Mouse (Mus musculus): ENCODE measurements around the gene Aig1.

The Aig1 gene

GRCm38 (mm10) chr10:13690773-13691172 is 178.0 kb downstream of the Aig1 start:
- DNase-seq = no peak

- DNase-seq = no peak
Measured at GRCm38 (mm10) chr10:13689841-13690590, 178.8 kb downstream of the Aig1 start.

DNA sequence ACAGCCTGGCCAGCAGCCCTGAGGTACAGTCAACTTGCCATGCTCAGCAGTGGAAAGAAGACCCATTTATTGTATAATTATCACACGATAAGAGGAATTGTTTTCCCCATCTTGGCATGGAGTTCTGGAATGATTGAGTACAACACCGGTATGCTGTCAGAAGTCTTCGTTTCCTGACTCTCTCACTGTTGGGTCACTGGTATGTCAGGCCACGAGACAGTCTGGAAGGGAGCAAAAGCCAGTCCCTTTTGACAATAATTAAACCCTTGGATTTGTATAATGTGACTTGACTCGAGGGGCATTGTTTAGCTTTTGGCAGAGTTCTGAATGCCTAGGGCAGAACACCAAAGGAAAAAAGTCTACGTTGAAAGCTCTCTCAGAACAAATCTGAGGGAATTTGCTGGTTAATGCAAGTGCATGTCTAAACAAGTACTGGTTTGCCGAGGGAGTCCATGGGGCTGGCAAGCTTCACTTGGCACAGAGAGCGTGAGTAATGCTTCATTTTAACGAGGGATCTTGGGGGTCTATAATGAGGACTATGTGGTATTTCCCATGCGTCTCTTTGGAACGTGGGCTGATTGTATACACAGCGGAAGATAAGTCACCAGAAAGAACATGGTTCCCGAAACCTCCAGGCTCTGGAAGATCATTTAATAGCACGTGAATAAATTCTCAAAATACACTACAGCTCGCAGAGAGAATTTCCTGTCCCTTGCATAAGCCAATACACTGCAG is 180.2 kb downstream of the Aig1 start:
- peak; percentile 32 to 55 for DNase-seq

- no peak for DNase-seq
Measured at GRCm38 (mm10) chr10:13687182-13687810, 181.5 kb downstream of the Aig1 start.

DNA sequence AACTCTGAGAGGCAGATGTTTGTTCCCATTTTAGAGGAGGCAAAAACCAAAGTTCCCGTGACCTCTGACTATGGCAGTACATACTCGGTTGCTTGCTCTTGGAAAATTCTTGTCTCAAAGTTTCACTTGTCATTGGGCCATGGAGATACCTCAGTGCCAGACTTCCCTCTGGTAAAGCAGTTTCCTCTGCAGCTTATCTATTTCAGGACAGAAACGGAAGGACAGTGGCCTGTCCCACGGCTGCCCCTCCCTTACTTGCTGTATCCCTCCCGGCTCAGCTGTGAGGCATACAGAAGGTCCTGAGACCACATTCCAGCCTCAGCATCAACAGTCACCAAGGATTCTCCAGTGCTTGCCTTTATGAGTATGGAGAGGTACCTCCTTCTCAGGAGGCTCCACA is 182.7 kb downstream of the Aig1 start:
- DNase-seq = peak; percentile 36 to 62

- DNase-seq = no peak
Measured at GRCm38 (mm10) chr10:13685366-13685765, 183.4 kb downstream of the Aig1 start.

DNA sequence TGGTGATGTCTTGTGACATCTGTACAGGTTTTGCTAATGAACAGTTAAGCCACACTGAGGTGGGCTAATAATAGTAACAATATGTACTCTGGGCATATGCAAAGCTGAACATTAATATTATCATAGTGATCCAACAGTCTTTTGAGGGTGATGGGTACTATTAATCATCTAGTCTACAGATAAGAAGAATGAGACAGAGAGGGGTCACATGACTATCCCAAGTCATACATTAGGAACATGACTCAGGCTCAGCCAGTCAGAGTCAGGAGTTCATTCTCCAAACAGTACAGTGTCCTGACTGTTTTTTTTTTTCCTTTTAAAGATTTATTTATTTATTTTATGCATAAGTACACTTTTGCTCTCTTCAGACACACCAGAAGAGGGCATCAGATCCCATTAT is 184.3 kb downstream of the Aig1 start:
- no peak for DNase-seq

GRCm38 (mm10) chr10:13682565-13682964 is 186.2 kb downstream of the Aig1 start:
- DNase-seq = peak; percentile 17 to 37

- no peak for DNase-seq
Measured at GRCm38 (mm10) chr10:13677440-13677839, 191.3 kb downstream of the Aig1 start.

DNA sequence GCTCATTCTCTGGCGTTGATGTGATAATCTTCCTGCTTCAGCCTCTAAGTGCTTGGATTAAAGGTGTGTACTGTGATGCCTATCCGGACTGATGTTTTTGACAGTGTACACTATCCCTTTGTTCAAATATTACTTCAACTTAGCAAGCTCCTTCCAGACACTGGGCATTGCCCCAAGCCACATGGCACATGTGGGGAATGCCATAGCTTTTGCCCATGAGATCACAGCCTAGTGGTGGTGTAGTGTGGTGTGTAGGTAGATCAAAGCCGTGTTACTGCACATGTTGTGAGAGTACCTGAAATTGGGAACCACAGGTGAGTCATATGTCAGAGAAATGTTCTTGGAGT is 193.8 kb downstream of the Aig1 start:
- DNase-seq = no peak

DNA sequence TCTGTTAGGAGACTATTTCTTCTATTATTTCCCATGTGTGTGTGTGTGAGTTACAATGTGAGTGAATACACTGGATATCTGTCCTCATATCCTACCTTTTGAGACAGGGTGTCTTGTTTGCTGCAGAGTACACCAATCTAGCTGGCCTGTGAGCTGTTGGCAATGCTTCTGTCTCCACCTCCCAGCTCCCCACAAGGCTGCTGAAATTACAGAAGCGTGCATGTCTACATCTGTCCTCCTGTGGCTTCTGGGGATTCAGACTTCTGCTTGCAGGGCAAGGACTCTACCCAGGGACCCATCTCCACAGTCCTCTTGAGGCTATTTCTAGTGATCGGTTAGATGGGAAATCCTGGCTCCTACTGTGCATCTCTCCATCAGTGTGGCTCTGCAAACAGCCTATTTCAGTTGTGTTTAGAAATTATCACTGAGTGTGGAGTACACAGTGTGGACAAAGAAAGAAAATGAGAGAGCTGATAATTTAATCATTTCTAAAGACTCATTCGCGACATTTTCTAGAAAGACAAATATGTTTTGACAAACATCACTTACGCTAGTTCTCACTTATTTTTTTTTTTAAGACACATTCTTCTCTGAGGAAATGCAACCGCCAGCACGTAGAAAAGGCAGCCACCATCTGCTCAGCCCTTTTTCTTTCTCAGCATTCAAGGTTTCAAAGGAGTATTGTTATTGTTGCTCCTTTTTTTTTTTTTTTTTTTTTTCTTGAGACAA is 194.3 kb downstream of the Aig1 start:
- no peak for DNase-seq

GRCm38 (mm10) chr10:13667166-13667696 is 201.5 kb downstream of the Aig1 start:
- peak in 1 of 2 experiments; percentile 61 for DNase-seq

DNA sequence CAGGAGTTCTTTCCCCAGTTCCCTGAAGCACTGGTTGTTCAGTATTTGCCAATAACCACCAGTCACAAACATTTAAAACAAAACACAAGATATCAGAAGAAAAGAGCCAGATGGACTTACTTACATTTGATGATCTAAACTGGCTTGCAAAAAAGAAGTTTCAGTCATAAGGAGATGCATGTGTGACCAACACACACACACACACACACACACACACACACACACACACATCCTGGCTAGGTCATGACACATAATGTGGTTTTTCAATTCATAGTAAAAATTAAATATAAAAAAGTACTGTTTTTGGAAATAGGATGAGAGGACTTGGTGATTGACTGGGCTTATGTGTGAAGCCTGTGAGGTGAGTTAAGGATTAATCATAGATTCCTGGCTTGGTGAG is 205.3 kb downstream of the Aig1 start:
- DNase-seq = no peak

DNA sequence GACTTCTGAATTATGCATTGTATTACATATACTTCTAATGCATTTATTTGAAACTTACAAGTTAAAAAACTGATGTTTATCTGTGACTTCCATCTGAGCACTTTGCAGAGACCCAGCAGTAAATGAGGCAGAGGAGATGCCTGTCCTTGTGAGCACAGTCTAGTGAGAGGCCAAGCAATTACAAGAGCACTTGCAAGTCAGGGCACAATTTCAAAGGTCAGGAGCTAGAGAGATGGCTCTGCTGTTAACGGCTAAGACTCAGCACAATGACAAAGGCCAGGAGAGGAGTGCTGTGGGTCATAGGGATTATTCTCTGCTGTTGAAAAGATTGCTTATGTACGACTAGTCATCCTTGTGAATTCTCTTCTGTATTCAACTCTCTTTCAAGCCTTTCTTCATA is 209.0 kb downstream of the Aig1 start:
- no peak for DNase-seq

GRCm38 (mm10) chr10:13653739-13654462 is 214.9 kb downstream of the Aig1 start:
- DNase-seq = no peak

- DNase-seq = no peak
Measured at GRCm38 (mm10) chr10:13653326-13653725, 215.5 kb downstream of the Aig1 start.

GRCm38 (mm10) chr10:13652061-13652460 is 216.7 kb downstream of the Aig1 start:
- no peak for DNase-seq

DNA sequence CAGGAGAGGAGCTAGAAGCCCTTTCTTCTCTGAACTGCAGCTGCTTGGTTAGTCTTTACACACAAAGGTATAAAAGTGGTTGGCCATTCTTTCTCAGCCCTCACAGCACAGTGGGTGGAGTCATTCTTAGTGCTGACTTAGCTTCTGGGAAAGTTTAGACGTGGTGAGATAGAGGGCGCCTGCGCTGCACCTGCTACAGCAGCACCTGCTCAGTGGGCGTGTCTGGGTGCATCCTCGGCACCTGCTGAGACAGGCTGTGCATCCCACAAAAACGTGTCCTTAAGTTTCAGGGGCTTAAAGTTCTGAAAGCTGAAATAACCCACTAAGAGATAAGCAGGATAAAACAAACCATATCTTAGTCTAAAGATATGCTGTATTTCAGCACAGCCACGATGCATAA is 227.0 kb downstream of the Aig1 start:
- peak; percentile 26 to 63 for DNase-seq

DNA sequence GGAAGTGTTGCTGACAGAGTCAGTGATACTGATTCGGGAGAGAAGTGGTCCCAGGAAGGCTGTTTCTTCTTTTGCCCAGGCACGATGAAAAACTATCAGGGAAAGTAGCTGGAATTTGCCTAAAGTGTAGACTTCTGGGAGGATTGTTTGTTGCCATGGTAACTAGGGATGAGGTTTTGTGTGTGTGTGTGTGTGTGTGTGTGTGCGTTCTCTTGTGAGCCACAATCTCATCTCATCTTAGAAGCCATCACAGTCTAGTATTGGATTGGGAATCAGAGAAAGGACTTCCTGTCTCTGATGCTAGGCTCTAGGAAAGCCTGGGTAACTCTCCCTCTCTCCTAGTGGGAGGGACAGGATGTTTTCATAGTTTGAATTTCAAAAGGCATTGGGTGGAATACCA is 237.0 kb downstream of the Aig1 start:
- DNase-seq = no peak

GRCm38 (mm10) chr10:13623735-13624134 is 245.0 kb downstream of the Aig1 start:
- DNase-seq = no peak

DNA sequence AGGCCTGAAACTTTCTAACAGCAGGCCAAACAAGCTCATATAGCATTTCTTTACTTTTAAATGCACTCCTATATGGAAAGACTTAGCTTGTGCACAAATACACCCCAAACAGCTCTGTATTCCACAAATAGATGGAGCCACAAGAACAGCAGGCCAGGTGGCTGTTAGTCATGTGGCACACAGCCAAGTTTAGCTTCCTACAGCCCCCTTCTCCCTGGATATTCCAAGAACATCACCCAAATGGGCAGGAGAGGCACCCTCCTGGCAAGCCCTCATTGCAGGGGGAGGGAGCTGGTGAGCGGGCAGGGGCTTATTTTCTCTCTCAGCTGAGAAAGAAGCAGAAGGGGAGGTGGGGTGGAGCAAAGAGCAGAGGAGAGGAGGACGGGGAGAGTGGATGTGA is 267.9 kb downstream of the Aig1 start:
- DNase-seq = no peak

DNA sequence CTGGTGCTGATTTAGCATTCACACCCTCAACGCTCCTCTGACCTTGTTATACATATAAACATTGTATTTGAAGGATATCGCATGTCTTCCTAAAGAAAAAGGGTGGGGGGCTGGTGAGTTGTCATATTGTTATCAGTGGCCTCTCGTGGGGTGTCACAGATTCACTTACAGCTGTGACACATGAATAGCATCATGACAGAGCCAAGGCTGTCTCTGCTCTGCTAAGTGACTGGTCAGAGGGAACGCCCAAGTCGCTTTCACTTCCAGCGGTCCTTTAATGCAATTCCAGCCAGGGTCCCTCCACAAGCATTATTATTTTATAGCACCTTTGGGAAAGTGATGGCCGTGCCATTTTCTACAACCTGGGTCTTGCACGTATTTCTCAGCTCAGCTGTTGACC is 271.3 kb downstream of the Aig1 start:
- no peak for DNase-seq
